Mouse (Mus musculus): ENCODE data around the gene Dnah6.

The Dnah6 gene

DNA sequence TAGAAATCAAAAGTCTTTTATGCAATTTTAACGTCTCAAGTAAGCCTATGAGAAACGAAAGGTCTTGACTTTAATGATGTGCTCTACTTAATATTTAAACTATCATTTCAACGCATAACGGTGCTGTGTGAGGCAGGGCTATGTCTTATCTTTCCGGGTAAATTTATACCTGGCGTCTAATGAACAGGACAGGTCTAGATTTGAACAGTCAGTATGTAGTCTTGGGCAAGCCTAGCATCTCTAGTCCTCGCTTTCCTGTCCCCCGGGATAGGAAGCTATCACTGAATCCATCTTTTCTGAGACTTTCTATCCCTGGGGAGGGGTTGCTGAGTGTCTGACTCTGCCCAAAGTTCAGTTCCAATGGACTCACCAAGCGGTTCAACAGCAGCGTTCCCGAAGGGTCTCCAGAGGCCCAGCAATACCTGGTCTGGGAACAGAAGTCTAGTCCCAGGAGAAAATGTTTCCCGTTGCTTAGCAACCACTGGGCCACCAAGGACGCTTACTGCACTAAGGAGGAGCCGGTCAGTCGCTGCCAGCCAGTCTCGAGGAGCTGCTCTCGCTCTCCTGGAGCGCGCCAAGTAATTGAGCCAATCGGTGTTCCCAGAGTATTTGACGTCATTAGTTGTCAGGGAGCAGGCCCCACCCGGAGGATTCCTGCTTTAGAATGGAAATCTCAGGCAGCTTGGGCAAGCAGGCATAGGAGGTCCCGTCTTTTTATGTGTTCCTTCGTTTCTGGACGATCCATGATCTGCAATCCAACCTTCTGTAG is at the start of gene Dnah6:
Gene Dnah6, minus strand, starts transcription at position 463 of the 769 bp plus-strand sequence.
- peak; percentile 5 for DNase-seq (ENCODE audit: low read depth, low spot score)

DNA sequence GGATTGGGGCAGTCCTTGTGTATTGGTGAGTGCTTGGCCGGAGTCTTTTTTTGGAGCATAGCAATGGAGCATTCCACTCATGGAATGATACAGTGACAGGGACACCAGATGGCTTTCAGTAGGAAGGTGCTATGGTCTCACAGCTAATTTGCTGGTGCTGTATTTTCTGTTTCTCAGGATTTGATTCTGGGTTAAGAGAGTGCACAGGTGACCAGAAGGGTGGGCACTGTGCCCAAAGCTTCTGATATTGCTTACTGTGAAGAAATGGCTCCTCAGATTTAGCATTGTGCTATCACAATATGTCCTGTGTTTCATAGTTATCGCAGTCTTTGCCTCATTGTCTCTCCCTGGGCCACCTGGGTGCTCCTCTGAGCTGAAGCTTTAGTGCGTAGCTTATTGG is 47.9 kb upstream of the Dnah6 start:
- no peak for DNase-seq (ENCODE audit: low read depth, low spot score)

DNA sequence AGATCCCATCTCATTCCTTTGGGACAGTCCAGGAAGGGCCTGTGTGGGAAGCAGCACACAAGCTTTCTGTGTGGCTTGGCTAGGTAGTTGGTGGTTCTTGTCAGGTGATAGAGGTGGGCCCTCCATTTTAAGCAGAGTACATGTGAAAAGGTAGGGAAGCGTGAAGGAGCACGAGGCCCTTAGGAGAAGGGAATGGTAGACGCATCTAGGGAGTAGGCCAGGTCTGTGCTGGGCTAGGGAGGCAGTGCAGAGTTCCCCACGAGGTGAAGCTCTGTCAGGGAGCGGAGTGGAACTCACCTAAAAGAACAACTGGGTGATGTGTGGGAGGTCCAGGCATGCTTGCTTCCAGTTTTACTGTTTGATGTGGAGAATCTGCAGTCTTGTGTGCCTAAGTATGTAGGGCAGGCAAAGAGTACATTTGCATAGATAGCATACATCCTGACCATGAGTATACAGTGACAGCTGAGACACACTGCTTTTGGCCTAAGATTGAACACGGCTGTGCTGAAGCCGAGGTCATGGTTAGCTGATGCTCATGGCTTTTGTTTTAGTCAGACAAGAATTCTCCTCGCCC is 46.4 kb upstream of the Dnah6 start:
- no peak for DNase-seq (ENCODE audit: low read depth, low spot score)

DNA sequence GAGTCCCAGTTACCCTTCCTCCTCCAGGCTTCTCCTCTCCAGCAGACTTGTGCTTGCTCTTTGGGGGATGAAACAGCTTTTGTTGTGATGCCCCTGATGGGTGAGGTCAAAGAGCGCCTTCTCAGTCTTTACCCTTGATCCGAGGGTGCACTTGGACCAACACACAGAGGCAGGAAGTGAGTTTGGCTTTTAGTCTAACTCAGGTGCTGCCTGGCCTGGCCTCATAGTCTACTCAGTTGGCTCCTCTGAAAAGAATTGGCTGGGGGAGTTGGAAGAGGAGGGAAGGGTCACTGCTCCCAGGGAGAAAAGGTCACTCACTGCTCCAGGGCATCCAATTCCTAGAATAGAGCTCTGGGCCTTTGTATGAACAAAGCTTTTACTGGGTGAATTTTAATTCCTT is 43.4 kb upstream of the Dnah6 start:
- DNase-seq (ENCODE audit: low read depth, low spot score) = no peak

DNA sequence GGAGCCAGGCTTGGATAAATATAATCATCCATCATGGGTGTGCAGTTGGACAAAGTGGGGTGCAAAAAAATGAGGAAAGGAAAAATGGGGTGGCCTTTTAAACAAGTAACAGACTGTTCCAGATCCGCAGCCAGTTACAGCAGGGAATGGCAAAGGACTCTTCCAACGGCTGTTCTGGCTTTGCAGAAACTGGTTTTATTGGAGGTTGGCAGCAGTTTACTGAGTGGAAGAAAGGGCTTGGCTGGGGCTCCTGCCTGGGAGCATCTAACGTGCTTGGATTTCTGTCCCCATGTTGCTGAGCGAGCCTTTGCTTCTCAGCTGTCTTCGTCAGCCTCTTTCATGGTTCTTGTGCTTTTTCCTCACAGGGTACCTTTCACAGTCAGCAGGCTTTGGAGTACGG is 38.7 kb upstream of the Dnah6 start:
- no peak for DNase-seq (ENCODE audit: low read depth, low spot score)

DNA sequence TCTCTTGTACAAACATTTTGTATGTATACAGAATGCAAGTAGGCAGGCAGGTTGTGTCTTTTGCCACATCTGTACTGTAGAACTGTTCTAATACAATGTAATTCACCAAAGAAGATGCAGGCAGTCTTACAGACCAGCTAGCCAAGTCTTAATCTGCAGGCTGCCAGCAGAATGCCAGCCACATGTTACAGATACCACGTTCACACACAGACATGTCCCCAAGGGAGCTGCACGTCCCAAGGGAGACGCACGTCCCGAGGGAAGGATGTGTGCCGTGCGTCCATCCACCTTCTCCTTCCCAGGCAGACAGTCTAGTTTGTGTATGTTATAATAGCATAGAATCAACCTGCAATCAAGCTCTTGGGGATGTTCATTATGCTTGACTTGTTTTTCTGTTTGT is 35.6 kb upstream of the Dnah6 start:
- DNase-seq (ENCODE audit: low read depth, low spot score) = no peak

DNA sequence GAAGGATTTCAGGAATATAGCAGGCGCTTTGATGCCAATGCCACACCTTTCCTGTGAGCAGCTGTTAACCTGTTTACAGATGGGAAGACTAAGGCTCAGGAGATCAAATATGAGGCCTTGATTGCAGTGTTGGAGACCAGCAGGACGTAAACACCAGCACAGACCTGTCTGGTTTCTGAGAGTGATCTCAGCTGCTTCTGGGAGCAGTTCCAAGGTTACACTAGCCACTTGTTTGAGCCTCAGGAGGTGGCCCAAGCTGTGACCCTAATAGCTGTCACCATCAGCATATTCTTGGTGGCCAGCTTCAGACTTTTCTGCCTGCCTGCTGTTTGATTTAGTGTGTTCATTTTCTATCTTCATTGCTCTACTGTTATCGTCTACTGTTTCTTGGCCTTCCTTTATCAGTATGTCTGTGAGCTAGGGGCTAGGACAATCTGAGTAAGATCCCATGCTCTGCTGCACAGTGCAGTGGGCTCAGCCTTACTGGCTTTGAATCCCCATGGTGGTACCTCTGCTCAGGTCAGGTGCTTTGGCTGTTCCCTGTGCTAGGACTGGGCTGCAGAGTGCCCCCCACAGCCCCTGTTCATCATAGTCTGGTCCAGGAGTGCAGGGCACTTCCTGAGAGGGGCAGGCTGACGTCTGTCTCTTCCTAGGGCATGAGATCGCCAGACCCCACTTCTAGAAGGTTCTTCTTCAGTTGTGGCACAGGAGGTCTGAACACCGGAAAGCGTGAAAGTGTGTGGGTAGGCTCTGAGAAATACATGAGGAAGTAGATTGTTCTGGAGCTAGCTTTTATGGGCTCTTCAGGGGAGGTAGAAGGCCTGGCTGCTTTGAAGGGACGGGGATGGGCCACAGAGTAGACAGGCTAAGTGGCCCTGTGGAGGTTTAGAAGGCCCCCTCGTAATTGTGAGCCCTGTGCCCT is 33.1 kb upstream of the Dnah6 start:
- DNase-seq (ENCODE audit: low read depth, low spot score) = no peak

DNA sequence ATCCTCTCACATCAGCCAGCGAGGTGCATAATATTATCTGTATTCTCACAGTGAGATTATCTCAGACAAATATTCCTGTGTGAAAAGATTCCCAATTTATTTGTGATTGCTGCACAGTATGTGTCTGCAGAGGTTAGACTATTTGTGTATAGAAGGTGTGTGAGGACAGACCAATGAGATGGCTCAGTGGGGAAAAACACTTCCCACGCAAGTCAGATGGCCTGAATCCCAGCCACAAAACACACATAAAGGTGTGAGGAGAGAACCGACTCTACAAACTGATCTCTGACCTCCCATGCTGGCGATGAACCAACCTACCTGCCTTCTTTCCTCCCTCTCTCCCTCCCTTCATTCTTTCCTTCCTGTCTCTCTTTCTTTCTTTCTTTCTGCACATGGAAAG is 32.1 kb upstream of the Dnah6 start:
- DNase-seq (ENCODE audit: low read depth, low spot score) = no peak

DNA sequence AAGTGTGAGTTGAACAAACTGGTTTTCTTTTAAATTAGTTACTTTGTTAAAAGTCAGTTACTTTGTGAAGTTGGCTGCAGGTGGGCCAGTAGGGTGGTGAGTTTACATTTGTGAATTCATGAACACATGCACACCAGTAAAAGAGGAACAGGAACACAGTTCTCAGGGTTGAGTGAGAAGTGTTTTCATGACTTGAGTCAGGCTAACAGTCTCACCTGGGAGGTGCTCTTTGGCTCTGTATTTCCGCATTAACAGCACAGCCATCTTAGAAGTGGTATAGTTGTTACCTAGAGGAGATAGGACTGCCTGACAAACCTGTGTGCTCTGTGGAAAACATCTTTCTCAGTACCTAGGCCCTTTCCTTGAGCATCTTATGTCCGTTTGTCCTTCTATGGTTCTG is 31.6 kb upstream of the Dnah6 start:
- DNase-seq (ENCODE audit: low read depth, low spot score) = no peak

DNA sequence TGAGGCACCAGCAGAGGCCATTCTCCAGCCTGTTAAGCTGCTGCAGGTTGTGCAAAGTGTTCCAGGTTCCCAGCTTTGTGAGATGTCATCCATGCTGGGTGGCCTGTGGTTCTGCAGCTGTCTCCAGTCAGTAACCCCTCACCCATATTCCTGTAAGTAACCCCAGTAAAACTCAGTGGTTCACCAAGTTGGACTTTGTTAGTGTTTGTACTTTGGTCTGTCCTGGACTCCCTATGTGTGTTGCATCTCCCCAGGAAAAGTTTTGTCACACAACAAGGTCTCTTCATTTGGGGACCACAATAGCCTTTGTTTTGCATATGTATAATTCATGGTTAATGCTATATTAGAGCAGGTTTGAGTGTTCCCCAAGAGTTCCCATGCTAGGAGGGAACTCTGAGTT is 30.9 kb upstream of the Dnah6 start:
- DNase-seq (ENCODE audit: low read depth, low spot score) = no peak

DNA sequence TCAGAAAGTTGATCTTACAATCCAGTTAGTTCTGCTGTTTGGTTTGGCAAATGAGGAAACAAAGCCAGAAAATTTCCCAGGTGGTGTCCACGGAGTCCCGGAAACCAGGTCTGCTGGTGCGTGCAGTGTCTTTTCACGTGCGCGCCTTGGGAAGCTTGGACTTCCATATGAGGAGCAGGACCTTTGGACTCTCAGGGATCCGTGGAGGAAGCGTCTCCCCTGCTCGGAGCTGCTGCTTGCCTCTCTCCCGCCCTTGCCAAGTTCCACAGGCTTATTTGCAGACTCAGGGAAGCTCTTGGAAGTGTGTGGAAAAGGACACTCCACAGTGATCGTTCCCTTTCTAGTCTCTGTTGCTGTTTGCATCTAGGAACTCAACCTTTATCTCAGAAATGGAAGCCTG is 29.9 kb upstream of the Dnah6 start:
- no peak for DNase-seq (ENCODE audit: low read depth, low spot score)

DNA sequence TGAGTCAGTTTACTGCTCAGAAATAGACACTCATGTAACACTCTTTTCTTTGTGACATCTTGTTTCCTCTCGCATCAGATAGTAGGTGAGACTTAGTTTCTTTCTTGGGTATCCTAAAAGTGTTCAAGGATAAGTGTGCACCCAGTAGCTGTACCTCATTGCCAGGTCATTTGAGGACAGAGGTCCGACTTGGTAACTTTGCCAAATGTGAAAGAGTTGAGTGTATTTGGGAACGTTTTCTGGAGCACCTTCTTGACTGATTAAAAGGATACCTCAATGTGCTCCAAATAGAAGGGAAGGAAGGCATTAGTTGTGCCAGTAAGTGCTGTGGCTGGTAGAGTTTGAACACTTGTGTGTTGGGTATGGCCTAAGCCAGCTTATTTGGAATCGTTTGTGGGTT is 28.4 kb upstream of the Dnah6 start:
- DNase-seq (ENCODE audit: low read depth, low spot score) = no peak

DNA sequence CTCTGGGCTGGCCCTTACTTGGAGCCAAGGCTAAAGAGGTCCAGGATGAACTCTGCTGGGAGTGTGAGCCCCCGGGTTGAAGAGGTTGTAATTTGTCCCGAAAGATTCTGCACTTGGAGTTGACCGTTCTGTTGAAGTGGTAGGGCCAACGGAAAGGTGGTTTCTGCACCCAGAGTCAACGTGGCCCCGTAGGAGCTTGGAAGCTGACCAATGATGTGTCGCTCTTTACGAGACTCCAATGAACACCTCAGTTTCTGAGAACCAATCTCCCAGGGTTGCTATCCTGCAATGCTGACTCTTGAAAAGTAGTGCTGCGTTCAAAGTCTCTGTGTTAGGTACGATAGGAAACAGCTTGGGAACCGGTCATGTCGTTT is 27.6 kb upstream of the Dnah6 start:
- DNase-seq (ENCODE audit: low read depth, low spot score) = peak; percentile 35

DNA sequence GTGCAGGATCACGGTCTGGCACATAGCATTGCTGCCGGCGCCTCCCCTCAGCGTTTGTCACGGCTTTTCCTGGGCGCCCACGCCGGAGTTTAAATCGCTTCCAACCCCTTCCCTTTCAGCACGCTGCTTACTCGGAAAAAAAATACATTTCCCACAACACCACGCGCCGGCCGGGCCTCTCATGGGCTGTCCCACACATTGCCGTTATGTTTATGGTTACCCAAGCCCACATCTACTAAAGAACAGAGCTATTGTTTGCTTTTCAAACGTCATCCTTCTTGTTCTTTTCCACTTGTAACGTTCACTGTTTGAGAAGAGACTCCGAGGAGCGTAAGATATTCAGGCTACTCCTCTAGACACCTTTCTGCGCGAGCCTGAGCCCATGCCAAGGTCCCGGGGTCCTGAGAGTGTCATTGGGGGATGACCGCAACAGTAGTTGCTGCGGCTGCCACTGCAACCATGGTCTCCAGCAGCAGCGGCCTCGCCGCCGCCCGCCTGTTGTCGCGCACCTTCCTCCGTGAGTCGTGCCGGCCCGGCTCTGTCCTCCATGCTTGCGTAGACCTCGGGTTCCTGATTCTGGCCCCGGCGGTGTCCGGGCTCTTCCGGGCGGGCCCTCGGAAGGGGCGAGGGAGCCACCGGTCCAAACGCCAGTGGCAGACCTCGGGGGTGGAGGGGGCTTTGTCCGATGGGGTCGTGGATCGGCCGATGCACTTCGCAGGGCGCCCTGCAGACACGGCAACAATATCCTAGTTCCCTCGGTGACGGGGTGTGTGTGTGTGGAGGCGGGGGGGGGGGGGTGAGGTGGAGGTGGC is 27.0 kb upstream of the Dnah6 start, which contains the start of gene Suclg1:
Gene Suclg1, plus strand, starts transcription at position 146 of the 812 bp plus-strand sequence.
- DNase-seq (ENCODE audit: low read depth, low spot score) = peak; percentile 85

DNA sequence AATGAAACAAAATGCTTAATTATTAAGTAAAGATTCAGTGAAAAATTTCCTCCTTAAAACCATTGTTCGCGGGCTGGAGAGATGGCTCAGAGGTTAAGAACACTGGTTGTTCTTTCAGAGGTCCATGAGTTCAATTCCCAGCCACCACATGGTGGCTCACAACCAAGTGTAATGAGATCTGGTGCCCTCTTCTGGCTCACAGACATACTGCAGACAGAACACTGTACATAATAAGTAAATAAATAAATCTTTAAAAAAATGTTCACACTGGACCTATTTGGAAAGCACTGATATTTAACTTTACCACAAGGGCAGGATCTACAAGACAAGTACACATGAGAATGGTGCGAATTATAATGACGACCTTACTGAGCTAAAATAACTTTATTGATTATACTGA is 26.0 kb upstream of the Dnah6 start:
- DNase-seq (ENCODE audit: low read depth, low spot score) = peak; percentile 59

DNA sequence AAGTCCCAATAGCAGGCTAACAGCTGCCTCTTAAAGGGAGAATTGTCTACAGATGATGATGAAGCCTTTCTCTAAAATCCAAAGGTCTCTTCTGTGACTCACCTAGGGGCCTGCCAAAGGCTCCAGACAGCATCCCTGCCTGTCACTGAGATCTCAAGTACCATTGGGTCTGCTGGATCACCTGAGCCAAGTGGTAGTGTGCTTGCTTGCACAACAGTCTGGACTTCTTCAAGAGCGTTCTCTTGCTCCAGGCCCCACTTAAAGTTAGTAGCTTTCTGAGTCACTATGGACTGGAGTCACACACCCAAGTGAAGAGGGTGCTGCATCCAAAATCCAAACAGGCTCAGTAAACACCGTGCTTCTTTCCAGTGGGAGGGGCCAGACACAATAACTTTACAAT is 25.4 kb upstream of the Dnah6 start:
- DNase-seq (ENCODE audit: low read depth, low spot score) = no peak

DNA sequence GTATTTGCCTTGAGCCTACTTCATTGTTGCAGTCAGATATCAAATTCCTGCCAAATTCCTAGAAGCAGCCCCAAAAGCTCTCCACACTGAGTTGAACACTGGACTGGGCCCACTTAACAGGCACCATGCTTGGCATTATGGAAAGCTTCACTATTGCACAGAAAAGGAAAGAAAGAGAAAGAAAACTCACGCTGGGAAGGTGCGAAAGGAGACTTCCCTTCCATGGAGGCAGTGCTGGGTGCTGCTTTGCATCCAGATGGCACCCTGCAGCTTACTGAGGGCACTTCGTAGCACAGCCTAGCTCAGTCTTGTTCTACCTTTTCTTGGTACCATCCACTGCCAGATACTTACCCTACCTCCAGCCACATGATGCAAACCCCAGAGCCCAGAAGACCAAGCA is 14.2 kb upstream of the Dnah6 start:
- DNase-seq (ENCODE audit: low read depth, low spot score) = no peak

DNA sequence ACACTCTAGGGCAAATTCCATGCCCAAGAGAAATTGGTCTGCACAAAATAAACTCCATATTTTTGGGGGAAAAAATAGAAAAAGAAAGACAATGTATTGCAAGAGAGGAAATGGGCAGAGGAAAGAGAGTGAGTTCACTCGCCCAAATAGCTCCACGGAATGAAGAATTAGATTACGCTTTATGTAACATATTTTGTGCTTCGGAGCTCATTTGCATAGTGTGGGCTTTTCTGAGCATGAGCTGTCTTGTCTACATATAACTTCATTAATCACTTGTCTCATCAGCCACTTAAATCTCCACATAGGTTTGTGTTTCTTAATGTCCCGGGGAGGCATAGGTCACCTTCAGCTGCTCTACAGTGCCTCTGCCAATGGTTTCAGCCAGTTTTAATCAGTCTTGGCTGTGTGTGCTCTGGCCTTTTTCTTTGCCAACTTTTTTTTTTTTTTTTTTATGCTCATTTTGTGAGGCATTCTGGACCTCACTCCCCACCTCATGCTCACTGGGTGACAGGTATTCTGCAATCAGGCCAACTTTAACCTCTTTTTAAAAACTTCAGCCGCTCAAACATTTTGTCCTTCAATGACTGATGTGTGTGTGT is 12.9 kb upstream of the Dnah6 start:
- no peak for DNase-seq (ENCODE audit: low read depth, low spot score)

DNA sequence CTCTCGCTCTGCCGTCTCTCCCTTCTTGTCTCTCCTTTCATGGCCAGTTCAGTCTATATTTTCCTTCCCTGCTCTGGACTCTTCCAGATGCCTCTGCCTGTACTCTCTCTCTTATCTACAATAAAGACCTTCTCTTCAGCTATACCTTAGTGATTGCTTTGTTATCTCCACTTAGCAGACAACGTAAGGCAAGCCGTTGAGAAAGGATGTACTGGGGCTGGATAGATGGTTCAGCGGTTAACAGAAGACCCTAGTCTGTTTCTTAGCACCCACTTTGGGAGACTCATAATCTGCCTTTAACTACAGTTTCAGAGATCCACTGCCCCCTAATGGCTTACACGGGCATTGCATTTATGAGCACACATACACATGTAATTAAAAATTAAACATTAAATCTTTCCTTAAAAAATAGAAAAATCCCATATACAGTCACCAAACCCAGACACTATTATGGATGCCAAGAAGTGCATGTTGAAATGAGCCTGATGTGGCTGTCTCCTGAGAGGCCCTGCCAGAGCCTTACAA is 11.8 kb upstream of the Dnah6 start:
- peak; percentile 13 for DNase-seq (ENCODE audit: low read depth, low spot score)

DNA sequence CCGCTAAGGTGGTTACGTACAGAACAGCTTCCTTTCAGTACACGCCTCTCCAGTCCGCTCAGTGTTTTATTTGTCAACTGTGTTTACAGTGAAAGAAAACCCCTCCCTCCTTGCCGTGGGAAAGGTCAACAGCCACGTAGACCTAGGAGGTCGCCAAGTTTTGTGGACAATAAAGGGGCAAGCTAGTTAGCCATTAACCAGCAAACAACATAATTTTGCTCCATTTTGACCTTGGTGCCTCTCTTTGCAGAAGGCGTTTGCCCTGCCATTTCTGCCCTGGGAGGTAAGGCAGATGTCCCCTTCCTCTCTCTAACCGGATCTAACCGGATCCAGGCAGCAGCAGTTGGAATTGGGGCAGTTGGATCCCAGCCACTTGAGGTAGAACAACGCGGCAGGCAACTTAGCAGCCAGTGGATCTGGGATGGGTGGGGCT is 10.7 kb upstream of the Dnah6 start:
- DNase-seq (ENCODE audit: low read depth, low spot score) = no peak

DNA sequence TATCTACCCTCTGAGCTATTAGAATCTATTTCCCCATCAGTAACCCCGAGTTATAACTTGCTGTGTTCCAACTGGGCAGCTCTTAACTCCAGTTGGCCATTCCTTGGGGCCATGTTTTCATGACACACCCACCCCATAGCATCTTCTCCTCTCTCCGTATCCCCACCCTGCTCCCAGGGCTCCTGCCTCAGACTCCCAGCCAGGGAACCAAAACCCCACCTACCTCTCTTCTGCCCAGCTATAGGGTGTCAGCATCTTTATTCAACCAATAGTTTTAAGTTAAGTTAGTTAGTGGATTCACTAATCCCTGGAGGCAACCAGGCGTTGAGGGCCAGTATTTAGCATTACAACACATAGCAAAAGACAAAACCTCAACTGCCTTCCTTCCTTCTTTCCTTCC is 7.4 kb upstream of the Dnah6 start:
- DNase-seq (ENCODE audit: low read depth, low spot score) = no peak

Measured in A20 (cell line).